Mouse (Mus musculus): ENCODE measurements around the gene Nova2.

- TF ChIP-seq CTCF (IDR thresholded peaks at IDR 0.05; ENCODE audit: low read depth, low read length) (no peak), POLR2A (IDR thresholded peaks at IDR 0.05; ENCODE audit: insufficient read depth, low read length) (peak; percentile 53), EP300 (IDR thresholded peaks at IDR 0.05; ENCODE audit: insufficient read depth, low read depth, low read length) (no peak)
Measured at GRCm38 (mm10) chr7:18921069-18921468, 4.6 kb upstream of the Nova2 start.
